Mouse (Mus musculus) ES-Bruce4 (cell line): ENCODE results near the gene Mylk. TPM values are rescaled to one million over a fixed set of nuclear protein-coding genes. Genes with fewer than 3 reads are reported as not detected.

Experiments used
- H3K27ac ChIP-seq: 2 replicates; pipeline ENCODE4 v1.5.1; 2012; ENCODE audit warnings: low read length, inconsistent platforms; ENCODE audit not compliant: insufficient read depth
- H3K27me3 ChIP-seq: 2 replicates; pipeline ENCODE4 v1.6.1; 2012; ENCODE audit warnings: mild to moderate bottlenecking, low read length, inconsistent platforms; ENCODE audit not compliant: control insufficient read depth, poor library complexity, insufficient read depth, severe bottlenecking
- H3K36me3 ChIP-seq: 2 replicates; pipeline ENCODE4 v1.6.1; 2012; ENCODE audit warnings: inconsistent platforms, mild to moderate bottlenecking, low read length, moderate library complexity; ENCODE audit not compliant: control insufficient read depth, poor library complexity, insufficient read depth, severe bottlenecking
- H3K4me1 ChIP-seq: one replicate; pipeline ENCODE4 v1.8.1; 2011; ENCODE audit warnings: low read length; ENCODE audit not compliant: control insufficient read depth, insufficient read depth
- H3K4me3 ChIP-seq: 2 replicates; pipeline ENCODE4 v1.5.1; 2011; ENCODE audit warnings: low read depth, mild to moderate bottlenecking, low read length
- H3K9ac ChIP-seq: 2 replicates; pipeline ENCODE4 v1.6.1; 2012; ENCODE audit warnings: low read depth, mild to moderate bottlenecking, inconsistent platforms; ENCODE audit not compliant: poor library complexity, severe bottlenecking
- H3K9me3 ChIP-seq: replicated peaks from 2 replicates; pipeline ENCODE4 v1.6.1; 2012; ENCODE audit warnings: mild to moderate bottlenecking, low read length, inconsistent platforms; ENCODE audit not compliant: control insufficient read depth, poor library complexity, insufficient read depth, severe bottlenecking
- CTCF ChIP-seq: IDR thresholded peaks from one replicate; pipeline ENCODE4 v1.8.1; 2011; ENCODE audit warnings: low read depth, low read length
- EP300 ChIP-seq: IDR thresholded peaks from 2 replicates; pipeline ENCODE4 v1.6.1; 2011; ENCODE audit warnings: low read depth, low read length; ENCODE audit not compliant: insufficient read depth
- POLR2A ChIP-seq: IDR thresholded peaks from one replicate; pipeline ENCODE4 v1.8.1; 2011; ENCODE audit warnings: low read length; ENCODE audit not compliant: insufficient read depth
- polyA plus RNA-seq: library from polyadenylated mRNA; stranded (reverse); fragments of >200 nt; gene quantifications from 2 replicates; pipeline ENCODE4 v1.2.4, GENCODE M21; 2011; ENCODE audit warnings: low read depth; ENCODE audit not compliant: missing spikeins, insufficient read depth, insufficient read length

Gene Mylk
- polyA plus RNA-seq, 1 experiment, result 1.4 TPM

DNA sequence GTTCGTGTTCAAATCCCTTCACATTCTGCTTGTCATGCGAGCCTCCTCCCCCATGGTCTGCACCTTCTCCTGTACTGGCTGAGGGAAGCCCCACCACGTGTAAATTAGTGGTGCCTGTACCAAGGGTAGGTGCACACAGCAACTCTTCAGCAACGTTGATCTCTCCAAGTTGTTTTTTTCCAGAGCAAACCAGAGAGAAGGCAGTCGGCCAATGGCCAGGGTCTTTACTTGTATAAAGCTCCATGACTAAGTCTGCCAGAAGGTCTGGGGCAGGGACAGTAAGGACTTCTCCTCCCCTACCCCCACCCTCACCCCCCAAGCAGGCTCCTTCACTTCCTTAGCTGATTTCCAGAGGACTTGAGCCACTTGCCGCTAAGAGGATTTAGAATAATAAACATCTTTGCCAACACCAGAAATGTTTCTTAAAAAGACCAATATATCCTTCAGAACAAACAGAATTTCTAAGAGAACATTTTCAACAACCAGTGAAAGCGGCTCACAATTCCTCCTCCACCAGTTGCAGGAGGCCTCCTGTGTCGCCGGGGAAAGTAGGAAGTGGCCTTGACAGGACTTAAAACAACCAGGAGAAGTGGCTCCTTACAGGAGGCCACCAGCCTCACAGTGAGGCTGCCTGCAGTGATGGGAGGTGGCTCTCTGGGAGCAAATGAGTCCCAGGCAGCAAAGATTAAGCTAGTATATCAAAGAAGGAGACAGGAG is 216.0 kb downstream of the Mylk start:
- Histone ChIP-seq H3K27me3 (no peaks in the 10 kb centered on the region), H3K4me1 (no peaks in the 10 kb centered on the region), H3K9me3 (no peaks in the 10 kb centered on the region), H3K27ac (no peak overlapping the region), H3K36me3 (no peaks in the 10 kb centered on the region), H3K4me3 (no peak overlapping the region), H3K9ac (no peak overlapping the region)
- TF ChIP-seq EP300 (no peak), CTCF (no peak)

GRCm38 (mm10) chr16:34962322-34962721 is 217.3 kb downstream of the Mylk start:
- no peaks in the 10 kb centered on the region for H3K9me3 ChIP-seq
- H3K36me3 ChIP-seq, result no peaks in the 10 kb centered on the region
- TF ChIP-seq EP300 (no peak), CTCF (no peak), POLR2A (no peak)
- no peaks in the 10 kb centered on the region for H3K27me3 ChIP-seq
- no peaks in the 10 kb centered on the region for H3K4me1 ChIP-seq
- H3K4me3 ChIP-seq, result no peak overlapping the region
- H3K27ac ChIP-seq, result no peak overlapping the region
- no peak overlapping the region for H3K9ac ChIP-seq

GRCm38 (mm10) chr16:34963008-34963407 is 218.0 kb downstream of the Mylk start:
- no peaks in the 10 kb centered on the region for H3K36me3 ChIP-seq
- no peak overlapping the region for H3K27ac ChIP-seq
- no peak overlapping the region for H3K4me3 ChIP-seq
- no peak overlapping the region for H3K9ac ChIP-seq
- TF ChIP-seq EP300, result no peak
- TF ChIP-seq POLR2A, result no peak
- no peak for TF ChIP-seq CTCF
- no peaks in the 10 kb centered on the region for H3K4me1 ChIP-seq
- H3K9me3 ChIP-seq, result no peaks in the 10 kb centered on the region
- no peaks in the 10 kb centered on the region for H3K27me3 ChIP-seq

- H3K9ac ChIP-seq, result no peak overlapping the region
- no peak overlapping the region for H3K4me3 ChIP-seq
- H3K27me3 ChIP-seq, result no peaks in the 10 kb centered on the region
- no peaks in the 10 kb centered on the region for H3K9me3 ChIP-seq
- H3K36me3 ChIP-seq, result no peaks in the 10 kb centered on the region
- H3K27ac ChIP-seq, result no peak overlapping the region
- no peak for TF ChIP-seq CTCF
- no peak for TF ChIP-seq POLR2A
- no peak for TF ChIP-seq EP300
- no peaks in the 10 kb centered on the region for H3K4me1 ChIP-seq
Observed at GRCm38 (mm10) chr16:34966620-34967081, 221.6 kb downstream of the Mylk start.

DNA sequence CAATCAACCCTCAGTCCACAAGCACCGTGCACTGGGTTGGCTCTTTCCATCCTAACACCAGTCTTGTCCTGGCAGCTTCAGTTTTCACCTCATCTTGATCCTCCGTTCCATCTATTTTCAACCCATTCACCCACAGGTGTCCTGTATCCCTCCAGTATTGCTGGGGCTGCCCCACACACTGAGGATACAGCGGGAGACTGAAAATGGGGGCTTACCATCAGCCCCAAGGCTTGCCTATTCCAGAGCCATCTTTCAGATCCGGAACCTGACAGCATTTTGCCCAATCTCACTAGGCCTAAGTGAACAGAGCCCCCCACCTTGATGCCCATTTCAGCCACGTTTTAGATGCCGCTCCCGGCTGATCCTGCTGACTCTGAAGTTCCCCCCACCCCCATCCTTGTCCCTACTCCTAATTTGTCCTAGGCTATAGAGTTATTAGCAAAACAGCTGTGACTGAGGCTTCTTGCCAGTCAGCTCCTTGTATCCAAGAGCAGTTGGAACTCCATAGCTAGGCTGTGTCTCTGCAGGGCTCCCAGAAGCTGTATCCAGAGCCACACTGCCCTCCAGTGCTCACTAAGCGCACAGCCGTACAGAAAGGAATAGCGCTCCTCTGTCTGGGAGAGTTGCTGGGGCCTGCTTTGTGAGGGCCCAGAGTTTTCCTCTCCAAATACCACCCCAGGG is 222.2 kb downstream of the Mylk start:
- Histone ChIP-seq H3K27ac (no peak overlapping the region), H3K9me3 (no peaks in the 10 kb centered on the region), H3K9ac (no peak overlapping the region), H3K4me3 (no peak overlapping the region), H3K27me3 (no peaks in the 10 kb centered on the region), H3K4me1 (no peaks in the 10 kb centered on the region), H3K36me3 (no peaks in the 10 kb centered on the region)
- TF ChIP-seq EP300 (no peak), CTCF (peak; percentile 86), POLR2A (no peak)

DNA sequence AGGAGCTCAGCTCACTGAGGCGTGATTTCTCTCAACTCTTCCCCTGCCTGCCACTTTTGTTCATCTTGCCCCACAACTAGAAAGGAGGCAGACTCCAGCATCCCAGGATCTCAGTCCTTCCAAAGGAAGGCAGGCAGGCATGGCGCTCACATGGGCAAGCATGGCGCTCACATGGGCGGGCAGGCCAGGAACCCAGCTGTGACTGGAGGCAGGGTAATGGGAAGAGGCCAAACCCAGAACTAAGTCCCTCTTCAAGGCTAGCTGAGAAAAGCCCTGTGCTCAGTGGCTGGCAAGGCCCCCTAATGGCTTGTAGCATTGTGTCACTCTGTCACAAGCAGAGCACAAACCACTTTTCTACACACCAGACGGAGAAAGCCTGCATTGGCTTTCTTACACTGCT is 223.2 kb downstream of the Mylk start:
- Histone ChIP-seq H3K4me3 (no peak overlapping the region), H3K27me3 (no peaks in the 10 kb centered on the region), H3K27ac (no peak overlapping the region), H3K9ac (no peak overlapping the region), H3K9me3 (no peaks in the 10 kb centered on the region), H3K36me3 (no peaks in the 10 kb centered on the region), H3K4me1 (no peaks in the 10 kb centered on the region)
- TF ChIP-seq EP300 (no peak), CTCF (no peak), POLR2A (no peak)
